In the genomic region with DNA sequence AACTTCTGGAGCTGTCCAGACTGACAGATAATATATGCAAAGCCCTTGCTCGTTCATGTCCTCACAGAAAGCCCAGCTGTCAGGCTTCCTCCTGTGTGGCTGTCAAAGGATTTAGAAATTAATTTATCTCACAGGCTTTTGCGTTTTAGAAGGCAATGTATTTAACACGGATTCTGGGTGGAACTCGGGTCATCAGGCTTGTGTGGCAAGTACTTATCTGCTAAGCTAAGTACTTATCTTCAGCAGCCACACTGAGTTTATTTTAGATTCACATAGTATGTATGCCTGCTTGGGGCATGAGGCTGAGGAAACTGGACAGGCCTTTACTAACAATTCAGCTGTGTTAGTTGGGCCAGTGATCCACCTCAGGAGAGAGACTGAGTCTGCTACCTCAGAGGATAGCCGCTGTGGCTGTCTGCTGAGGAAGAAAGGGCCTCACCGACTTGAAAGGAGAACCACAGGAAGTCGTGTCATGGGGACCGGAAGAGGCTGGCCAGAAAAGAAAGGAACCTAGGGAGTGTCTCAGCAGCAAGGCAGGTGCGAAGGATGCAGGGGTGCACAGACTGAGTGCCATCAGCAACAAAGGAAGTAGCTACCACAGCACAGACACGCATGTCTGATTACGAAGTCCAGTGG, we compare ENCODE assay signal across 12 mouse cellular contexts. TPM values are rescaled to one million over a fixed set of nuclear protein-coding genes. Genes with fewer than 3 reads are reported as not detected.
DNase-seq lines count a peak whose midpoint lies in the region; ATAC-seq and TF ChIP-seq lines count a peak whose summit lies in the region.
"Had no signal": no experiment of that assay in that cellular context is flagged by ENCODE, and none has a peak within 500 bp of the region (broad histone marks: within the 10 kb centered on the region; RNA-seq: fewer than 3 reads in every experiment).

No protein-coding gene starts in this region.

- ATAC-seq in liver, embryonic 15.5 days (ENCODE audit: insufficient read depth), result no peak; the same call in 1 of the 2 replicates
- ATAC-seq: forebrain, embryonic 15.5 days had no signal

- H3K36me3 ChIP-seq in liver, embryonic 15.5 days (replicated peaks), result no peaks in the 10 kb centered on the region
- H3K36me3 ChIP-seq: forebrain, embryonic 15.5 days had no signal

- intact Hi-C loops in left cerebral cortex, adult 2 months (cut with DNase I), result no loop called here

- TF ChIP-seq CTCF in left cerebral cortex, adult 2 months (IDR thresholded peaks at IDR 0.05), result no peak

- peak; percentile 76 to 78 for DNase-seq in B cell, adult 2 months
- peak; percentile 68 for DNase-seq in R1 (ENCODE audit: low read depth, low spot score)
- peak; percentile 71 for DNase-seq in retina, postnatal 1 day
- no peak for DNase-seq in cerebellum, postnatal 14 days
- DNase-seq in left cerebral cortex, adult 2 months (ENCODE audit: extremely low spot score in 1 of 2, low spot score in 2 of 2), result no peak
- no peak for DNase-seq in adrenal gland, adult (ENCODE audit: inconsistent age in 2 of 2, low spot score in 1 of 2)
- no peak for DNase-seq in urinary bladder, postnatal 14 days (ENCODE audit: low spot score)
- DNase-seq: kidney, adult 2 months had no signal

- H3K4me1 ChIP-seq in liver, embryonic 15.5 days (replicated peaks), result peaks cover 17% of the 10 kb centered on the region

- H3K9ac ChIP-seq in liver, embryonic 15.5 days, result no peak overlapping the region
- H3K9ac ChIP-seq: forebrain, embryonic 15.5 days had no signal

- no peak overlapping the region for H3K4me3 ChIP-seq in liver, embryonic 15.5 days (replicated peaks)
- no peak overlapping the region for H3K4me3 ChIP-seq in left cerebral cortex, adult 2 months
- H3K4me3 ChIP-seq: forebrain, embryonic 15.5 days had no signal

- WGBS in liver, embryonic 15.5 days (ENCODE audit: insufficient replicate concordance), result 15% methylated on average over 11 of the region's 11 CpGs

- H3K27ac ChIP-seq in liver, embryonic 15.5 days (replicated peaks), result no peak overlapping the region
- no peak overlapping the region for H3K27ac ChIP-seq in left cerebral cortex, adult 2 months
- H3K27ac ChIP-seq: forebrain, embryonic 15.5 days had no signal

- peak overlapping the region; percentile 32 for H3K4me2 ChIP-seq in liver, embryonic 15.5 days
- H3K4me2 ChIP-seq: forebrain, embryonic 15.5 days had no signal

- H3K27me3 ChIP-seq in liver, embryonic 15.5 days, result no peaks in the 10 kb centered on the region
- H3K27me3 ChIP-seq: forebrain, embryonic 15.5 days had no signal

- no peaks in the 10 kb centered on the region for H3K9me3 ChIP-seq in liver, embryonic 15.5 days (replicated peaks)
- H3K9me3 ChIP-seq: forebrain, embryonic 15.5 days had no signal

RNA-seq across cellular contexts. Expression of gene Gabrr2, which starts 9.8 kb away (rescaled TPM):
- 0.12 TPM in 1 of 2 replicates, not detected in the other for polyA plus RNA-seq in liver, embryonic 15.5 days (2015; fragmentation: Nextera tagmentation; extraction: Ambion mirVana)
- total RNA-seq in left cerebral cortex, adult 2 months (2021), result under 1 TPM; 0.34 to 0.37 TPM

RNA-seq across cellular contexts. Expression of gene Ube2j1, which starts 41.4 kb away (rescaled TPM):
- 25.0 and 30.2 TPM in 2 replicates for polyA plus RNA-seq in liver, embryonic 15.5 days (2015; fragmentation: Nextera tagmentation; extraction: Ambion mirVana)
- total RNA-seq in left cerebral cortex, adult 2 months (2021), result 100 to 1,000 TPM in 1 of 2 experiments, 10 to 100 TPM in 1; 99.7 to 105 TPM

RNA-seq across cellular contexts. Expression of gene Gabrr1, which starts 59.7 kb away (rescaled TPM):
- not detected in 2 replicates for polyA plus RNA-seq in liver, embryonic 15.5 days (2015; fragmentation: Nextera tagmentation; extraction: Ambion mirVana)
- total RNA-seq in left cerebral cortex, adult 2 months (2021), result not detected
- polyA plus RNA-seq: kidney, adult 2 months; lung, embryonic 16.5 days; stomach, embryonic 14.5 days had no signal

Comparison
In these comparisons a context has a peak if more than half of its experiments do, and no peak if none do; other contexts are left out.
1. DNase-seq: peak in B cell, adult 2 months (2 of 2), R1 (single experiment) and retina, postnatal 1 day (single experiment); none in cerebellum, postnatal 14 days (0 of 2), left cerebral cortex, adult 2 months (0 of 2), adrenal gland, adult (0 of 2) and urinary bladder, postnatal 14 days (single experiment).